Mouse (Mus musculus) lung, adult 2 months (tissue): Measurements from ENCODE around the gene Lrrc27. TPM values are rescaled to one million over a fixed set of nuclear protein-coding genes. Genes with fewer than 3 reads are reported as not detected.

Source experiments
- DNase-seq: peaks from one replicate; pipeline ENCODE4 v3.0.0; 2022
- H3K4me1 ChIP-seq: fragments of 200-500 bp; 2 replicates; pipeline ENCODE4 v1.6.1; 2011; ENCODE audit warnings: low read length; ENCODE audit not compliant: control insufficient read depth, insufficient read depth
- H3K4me3 ChIP-seq: fragments of 200-500 bp; replicated peaks from 2 replicates; pipeline ENCODE3; 2011; ENCODE audit warnings: low read depth, mild to moderate bottlenecking, control low read depth, low read length; ENCODE audit errors: extremely low read depth
- CTCF ChIP-seq: fragments of 200-500 bp; IDR thresholded peaks from 2 replicates; pipeline ENCODE4 v1.5.1; 2011; ENCODE audit warnings: mild to moderate bottlenecking, low read length, control low read depth; ENCODE audit not compliant: insufficient read depth
- POLR2A ChIP-seq: fragments of 200-500 bp; IDR thresholded peaks from 2 replicates; pipeline ENCODE4 v1.6.1; 2011; ENCODE audit warnings: low read depth, mild to moderate bottlenecking, control low read depth, low read length, borderline replicate concordance; ENCODE audit errors: extremely low read depth
- WGBS: fragments of 180-500 bp; shearing (Covaris S2); methylation state at CpG from one replicate; pipeline ENCODE4 v1.1.7; 2018; 5-methylcytosine and 5-hydroxymethylcytosine counted together
- polyA plus RNA-seq: library from polyadenylated mRNA; depleted of rRNA; stranded (reverse); fragments of >200 nt; gene quantifications from 2 replicates; pipeline ENCODE4 v1.2.3, GENCODE M21; 2012; rRNA removed

Lrrc27 gene
- polyA plus RNA-seq, 1 experiment: 6.9 TPM

- no peak overlapping the region for H3K4me3 ChIP-seq
- no peak for DNase-seq
Observed at GRCm38 (mm10) chr7:139281195-139281594, 68.4 kb downstream of the Lrrc27 start.

DNA sequence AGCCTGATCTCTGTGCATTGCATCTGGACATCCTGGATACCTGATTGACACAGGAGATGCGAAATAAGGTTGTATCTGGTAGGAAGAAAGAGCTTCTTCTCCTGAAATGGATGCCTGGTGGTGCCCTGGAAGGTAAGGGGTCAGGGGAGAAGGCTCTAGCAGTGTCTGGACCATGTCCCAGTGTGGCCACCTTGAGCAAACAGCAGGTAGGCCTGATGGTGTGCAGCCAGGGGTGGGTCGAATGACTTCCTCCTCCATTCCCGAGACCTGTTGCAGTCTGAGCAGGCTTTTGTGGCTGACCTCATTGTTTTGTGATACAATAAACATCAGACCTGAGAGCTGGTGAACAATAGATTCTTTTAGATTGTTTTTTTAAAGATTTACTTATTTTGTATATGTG lies 69.2 kb downstream of the Lrrc27 start:
- no peak overlapping the region for H3K4me3 ChIP-seq
- 52% methylated on average over 3 of the region's 3 CpGs for WGBS
- no peak for TF ChIP-seq POLR2A
- TF ChIP-seq CTCF: no peak
- peaks cover 8% of the 10 kb centered on the region for H3K4me1 ChIP-seq
- DNase-seq: no peak

More at GRCm38 (mm10) chr7:139281195-139281594, 68.4 kb downstream of the Lrrc27 start:
- 10% methylated on average over 2 of the region's 2 CpGs for WGBS
- TF ChIP-seq CTCF: no peak
- TF ChIP-seq POLR2A: no peak
- H3K4me1 ChIP-seq: peaks cover 8% of the 10 kb centered on the region

DNA sequence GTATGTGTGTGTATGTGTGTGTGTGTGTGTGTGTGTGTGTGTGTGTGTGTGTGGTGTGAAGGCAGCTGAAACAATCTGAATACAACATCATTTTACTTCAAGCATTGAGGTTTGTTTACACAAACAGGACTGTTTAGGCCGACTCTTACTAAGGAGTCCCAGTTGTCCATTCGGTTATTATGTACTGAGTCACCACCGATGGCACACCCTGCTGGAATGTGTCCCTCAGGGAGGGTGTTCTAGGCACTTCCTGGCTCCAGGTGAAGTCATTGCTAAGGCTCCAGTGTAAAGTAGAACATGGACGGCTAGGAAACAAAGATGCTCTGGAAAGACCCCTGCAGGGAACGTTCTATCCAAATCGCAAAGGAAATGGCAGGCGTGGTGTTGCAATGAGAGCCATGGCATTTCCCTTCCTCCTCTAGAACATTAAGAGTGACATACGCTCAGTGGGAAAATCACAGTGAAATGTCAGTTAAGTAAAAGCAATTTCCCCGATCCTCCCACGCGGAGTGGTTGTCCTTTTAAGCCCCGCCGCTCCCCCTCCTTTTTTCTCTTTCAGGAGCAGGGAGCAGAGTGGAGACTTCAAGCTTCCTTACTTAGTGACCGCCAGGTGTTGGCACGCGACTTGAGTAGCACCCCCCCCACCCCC lies 72.6 kb downstream of the Lrrc27 start:
- peaks cover 8% of the 10 kb centered on the region for H3K4me1 ChIP-seq
- WGBS: 49% methylated on average over 16 of the region's 16 CpGs
- no peak for DNase-seq
- TF ChIP-seq CTCF: no peak
- no peak for TF ChIP-seq POLR2A
- H3K4me3 ChIP-seq: no peak overlapping the region

DNA sequence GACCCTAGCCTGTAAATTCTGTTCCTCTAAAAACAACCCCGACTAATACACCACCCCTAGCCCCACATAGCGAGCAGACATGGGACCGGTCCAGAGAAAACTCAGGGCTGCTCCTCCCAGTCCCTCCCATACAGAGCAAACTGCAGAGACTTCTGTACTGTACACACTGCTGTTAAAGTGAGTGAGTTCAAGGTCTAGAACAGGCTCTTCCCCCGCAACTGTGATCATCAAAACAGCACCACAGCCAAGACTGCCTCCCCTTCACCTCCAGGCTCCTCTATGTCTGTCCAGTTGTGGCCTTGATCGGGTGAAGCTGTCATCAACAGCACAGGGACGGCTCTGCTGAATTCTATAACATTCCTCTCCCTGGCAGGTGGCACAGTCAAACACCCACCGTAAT lies 75.8 kb downstream of the Lrrc27 start:
- WGBS: 79% methylated on average over 7 of the region's 7 CpGs
- Histone ChIP-seq H3K4me3 (no peak overlapping the region), H3K4me1 (no peaks in the 10 kb centered on the region; the same call in 1 of the 2 replicates)
- no peak for DNase-seq
- TF ChIP-seq CTCF (no peak), POLR2A (no peak)

Other genes starting within 250 kb of the Lrrc27 start
- gene Dpysl4, start 127.0 kb upstream of the Lrrc27 start, polyA plus RNA-seq: 0.38 and 0.40 TPM in 2 replicates
- gene Stk32c, start 319 bp downstream of the Lrrc27 start, polyA plus RNA-seq: 1.5 and 1.9 TPM in 2 replicates
- gene Pwwp2b, start 35.5 kb downstream of the Lrrc27 start, polyA plus RNA-seq: 31.6 and 32.2 TPM in 2 replicates
- 52.1 and 61.0 TPM in 2 replicates for gene Inpp5a, start 176.1 kb downstream of the Lrrc27 start, polyA plus RNA-seq